Mouse (Mus musculus) naive thymus-derived CD4-positive, alpha-beta T cell, adult 2 months (primary cell): ENCODE measurements around the gene Smcr8.
"Not testable (repeated sequence)": the region's sequence is repeated elsewhere in the genome, so short reads cannot be mapped to it uniquely, and the experiment has no call there.

Experiments
- DNase-seq: peaks from one replicate; pipeline ENCODE4 v3.0.0-alpha.2; 2011; ENCODE audit warnings: low read depth

The Smcr8 gene

GRCm38 (mm10) chr11:60784179-60784922, 7.0 kb downstream of the Smcr8 start:
- DNase-seq = no peak

GRCm38 (mm10) chr11:60787595-60787994, 10.3 kb downstream of the Smcr8 start:
- no peak for DNase-seq

GRCm38 (mm10) chr11:60790472-60790871, 13.1 kb downstream of the Smcr8 start:
- DNase-seq = no peak

GRCm38 (mm10) chr11:60796342-60796741, 19.0 kb downstream of the Smcr8 start:
- no peak for DNase-seq

GRCm38 (mm10) chr11:60799977-60800376, 22.7 kb downstream of the Smcr8 start:
- DNase-seq = no peak

GRCm38 (mm10) chr11:60800892-60801291, 23.6 kb downstream of the Smcr8 start:
- DNase-seq = no peak

GRCm38 (mm10) chr11:60808286-60809070, 31.2 kb downstream of the Smcr8 start:
- no peak for DNase-seq

- no peak for DNase-seq
These were observed 32.2 kb downstream of the Smcr8 start for GRCm38 (mm10) chr11:60809546-60809945.

GRCm38 (mm10) chr11:60810046-60810965, 33.0 kb downstream of the Smcr8 start:
- DNase-seq = no peak

- peak; percentile 93 for DNase-seq
These were observed 33.7 kb downstream of the Smcr8 start for GRCm38 (mm10) chr11:60811054-60811460.

GRCm38 (mm10) chr11:60811618-60812017, 34.3 kb downstream of the Smcr8 start, which contains the start of gene Shmt1:
Gene Shmt1, minus strand, starts transcription at chr11:60811718.
- not testable (repeated sequence) for DNase-seq

- no peak for DNase-seq
These were observed 39.1 kb downstream of the Smcr8 start for GRCm38 (mm10) chr11:60816398-60816797.

GRCm38 (mm10) chr11:60823771-60824170, 46.4 kb downstream of the Smcr8 start:
- DNase-seq = no peak

- no peak for DNase-seq
These were observed 47.9 kb downstream of the Smcr8 start for GRCm38 (mm10) chr11:60825191-60825590.

GRCm38 (mm10) chr11:60826700-60827099, 49.4 kb downstream of the Smcr8 start:
- DNase-seq = no peak

GRCm38 (mm10) chr11:60827241-60827945, 50.1 kb downstream of the Smcr8 start:
- DNase-seq = no peak

GRCm38 (mm10) chr11:60828903-60829302, 51.6 kb downstream of the Smcr8 start:
- no peak for DNase-seq

GRCm38 (mm10) chr11:60830433-60831052, 53.2 kb downstream of the Smcr8 start, which contains the start of gene Dhrs7b:
Gene Dhrs7b, plus strand, starts transcription at chr11:60830631.
- DNase-seq = peak; percentile 97

GRCm38 (mm10) chr11:60836897-60837296, 59.6 kb downstream of the Smcr8 start:
- DNase-seq = no peak
